Mouse (Mus musculus): ENCODE data around the gene Ggact.

- TF ChIP-seq GATA1 (IDR thresholded peaks at IDR 0.05; ENCODE audit: borderline replicate concordance, low read length) (no peak), FLI1 (IDR thresholded peaks at IDR 0.05; ENCODE audit: low read length) (no peak)
Measured at GRCm38 (mm10) chr14:122950915-122951314, 37.4 kb upstream of the Ggact start.
